Mouse (Mus musculus) forebrain, embryonic 13.5 days (tissue): ENCODE measurements around the gene Selenop. TPM values are rescaled to one million over a fixed set of nuclear protein-coding genes. Genes with fewer than 3 reads are reported as not detected.

Experiments used
- ATAC-seq: fragments of 200-750 bp; cut with Nextera tagmentation; 2 replicates; pipeline ENCODE4 v1.8.0; 2017
- H3K27ac ChIP-seq: fragments of 300-500 bp; sonication (generic); 2 replicates; pipeline ENCODE4 v1.5.1; 2015; ENCODE audit warnings: inconsistent platforms, mild to moderate bottlenecking, moderate library complexity
- H3K27me3 ChIP-seq: fragments of 300-500 bp; sonication (generic); 2 replicates; pipeline ENCODE4 v1.6.1; 2015; ENCODE audit warnings: mild to moderate bottlenecking, inconsistent platforms
- H3K36me3 ChIP-seq: fragments of 300-500 bp; sonication (generic); 2 replicates; pipeline ENCODE4 v1.6.1; 2015; ENCODE audit warnings: mild to moderate bottlenecking, inconsistent platforms; ENCODE audit not compliant: poor library complexity, severe bottlenecking
- H3K4me1 ChIP-seq: fragments of 300-500 bp; sonication (generic); 2 replicates; pipeline ENCODE4 v1.6.1; 2015; ENCODE audit warnings: inconsistent platforms
- H3K4me2 ChIP-seq: fragments of 300-500 bp; sonication (generic); 2 replicates; pipeline ENCODE4 v1.6.1; 2015; ENCODE audit warnings: inconsistent platforms, mild to moderate bottlenecking, moderate library complexity
- H3K4me3 ChIP-seq: fragments of 300-500 bp; sonication (generic); 2 replicates; pipeline ENCODE4 v1.5.1; 2015; ENCODE audit warnings: mild to moderate bottlenecking, inconsistent platforms
- H3K9ac ChIP-seq: fragments of 300-500 bp; sonication (generic); 2 replicates; pipeline ENCODE4 v1.6.1; 2015; ENCODE audit warnings: mild to moderate bottlenecking, inconsistent platforms
- H3K9me3 ChIP-seq: fragments of 300-500 bp; sonication (generic); replicated peaks from 2 replicates; pipeline ENCODE4 v1.6.1; 2016; ENCODE audit warnings: inconsistent platforms
- WGBS: fragments of 180-500 bp; shearing (Covaris S2); methylation state at CpG from one replicate; pipeline ENCODE4 v1.1.7; 2015; 5-methylcytosine and 5-hydroxymethylcytosine counted together
- polyA plus RNA-seq: library from polyadenylated mRNA; unstranded; fragments of >200 nt; fragmentation: Nextera tagmentation; extraction: Ambion mirVana; gene quantifications from 2 replicates; pipeline ENCODE4 v1.2.1, GENCODE M21; 2015

Selenop gene
- polyA plus RNA-seq, 1 experiment from 2014 or later, result 46.8 TPM

DNA sequence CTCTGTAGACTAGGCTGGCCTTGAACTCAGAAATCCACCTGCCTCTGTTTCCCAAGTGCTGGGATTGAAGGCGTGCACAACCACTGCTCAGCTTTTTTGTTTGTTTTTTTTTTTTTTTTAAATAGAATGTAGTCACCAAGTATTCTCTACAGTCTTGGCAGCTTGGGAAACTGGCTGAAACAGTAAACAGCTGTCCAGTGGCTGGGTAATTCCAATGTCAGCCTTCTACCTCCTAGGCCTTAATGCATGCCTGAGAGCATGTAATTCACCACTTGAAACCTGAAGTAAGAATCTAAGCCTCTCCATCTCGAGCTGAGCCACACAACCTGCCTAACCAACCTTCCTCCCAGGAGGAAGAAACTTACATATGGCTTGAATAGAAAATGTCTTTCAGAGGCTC, 48.3 kb downstream of the Selenop start:
- no peaks in the 10 kb centered on the region for H3K36me3 ChIP-seq
- H3K9me3 ChIP-seq, result no peaks in the 10 kb centered on the region
- no peaks in the 10 kb centered on the region for H3K4me1 ChIP-seq
- 78% methylated on average over 2 of the region's 2 CpGs for WGBS
- no peak overlapping the region for H3K4me3 ChIP-seq
- H3K27me3 ChIP-seq, result no peaks in the 10 kb centered on the region
- no peak overlapping the region for H3K27ac ChIP-seq
- H3K9ac ChIP-seq, result no peak overlapping the region
- H3K4me2 ChIP-seq, result no peak overlapping the region
- no peak for ATAC-seq

- H3K9me3 ChIP-seq, result no peaks in the 10 kb centered on the region
- no peak overlapping the region for H3K4me2 ChIP-seq
- no peak overlapping the region for H3K9ac ChIP-seq
- 85% methylated on average over 9 of the region's 9 CpGs for WGBS
- no peaks in the 10 kb centered on the region for H3K4me1 ChIP-seq
- H3K27me3 ChIP-seq, result no peaks in the 10 kb centered on the region
- no peak for ATAC-seq
- no peaks in the 10 kb centered on the region for H3K36me3 ChIP-seq
- H3K27ac ChIP-seq, result no peak overlapping the region
- H3K4me3 ChIP-seq, result no peak overlapping the region
Observed at GRCm38 (mm10) chr15:3319929-3320328, 51.6 kb downstream of the Selenop start.

GRCm38 (mm10) chr15:3323041-3323440, 54.7 kb downstream of the Selenop start:
- ATAC-seq, result no peak
- no peak overlapping the region for H3K9ac ChIP-seq
- H3K9me3 ChIP-seq, result no peaks in the 10 kb centered on the region
- H3K27me3 ChIP-seq, result no peaks in the 10 kb centered on the region
- H3K36me3 ChIP-seq, result no peaks in the 10 kb centered on the region
- H3K4me3 ChIP-seq, result no peak overlapping the region
- H3K4me2 ChIP-seq, result no peak overlapping the region
- no peak overlapping the region for H3K27ac ChIP-seq
- H3K4me1 ChIP-seq, result no peaks in the 10 kb centered on the region

Other genes with a start within 250 kb of the Selenop start
- gene Ccdc152, start 35.0 kb downstream of the Selenop start, polyA plus RNA-seq, result not detected in 2 replicates